Mouse (Mus musculus) heart, postnatal 36 days (tissue): ENCODE measurements around the gene Tnip1. TPM values are rescaled to one million over a fixed set of nuclear protein-coding genes. Genes with fewer than 3 reads are reported as not detected.
A peak's percentile ranks its signal among the peaks of the same experiment; 100 is the strongest.

Experiments
- DNase-seq, 2 experiments: peaks; one replicate each; pipeline ENCODE4 v3.0.0; 2021 to 2022
- intact Hi-C: fragments of 180-260 bp; cut with DNase I; formaldehyde crosslinking; loops from one replicate; pipeline ENCODE4 v1.15.1; 2025
- total RNA-seq, 2 experiments: library from RNA; stranded (reverse); gene quantifications; 2 replicates each; pipeline ENCODE4 v1.2.3; 2021

Gene Tnip1
- total RNA-seq, 2 experiments from 2014 or later: 29.2 to 29.4 TPM

DNA sequence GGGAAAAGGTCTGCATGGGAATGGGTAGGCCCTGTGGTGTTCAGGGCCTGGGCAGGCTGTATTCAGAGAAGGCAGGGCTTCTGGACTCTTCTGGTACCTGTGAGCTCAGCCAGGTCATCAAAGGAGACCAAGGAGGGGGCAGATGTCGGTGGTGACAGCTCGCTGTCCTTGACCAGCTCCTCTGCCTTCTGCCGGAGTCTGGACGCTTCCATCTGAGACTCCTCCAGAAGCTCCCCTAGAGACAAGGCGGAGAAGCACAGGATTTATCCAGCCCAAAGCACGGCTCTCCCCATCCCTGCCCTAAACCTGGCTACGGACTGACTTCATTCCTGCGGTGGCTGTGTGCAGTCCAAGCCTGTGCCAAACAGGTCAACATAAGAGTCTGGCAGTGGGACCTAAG is 23.2 kb downstream of the Tnip1 start:
- intact Hi-C loops: loop anchor here (5.0 kb wide), 1 partner anchor 148 kb away; no protein-coding TSS in a partner anchor
- DNase-seq: no peak

- DNase-seq: no peak
- intact Hi-C loops: loop anchor here (5.0 kb wide), 1 partner anchor 151 kb away; no protein-coding TSS in a partner anchor
These were observed 26.0 kb downstream of the Tnip1 start for GRCm38 (mm10) chr11:54936771-54937140.

GRCm38 (mm10) chr11:54936035-54936770 is 26.5 kb downstream of the Tnip1 start:
- DNase-seq: no peak
- intact Hi-C loops: loop anchor here (5.0 kb wide), 1 partner anchor 151 kb away; no protein-coding TSS in a partner anchor

- intact Hi-C loops: loop anchor here (5.0 kb wide), 1 partner anchor 103 kb away; no protein-coding TSS in a partner anchor
- DNase-seq: no peak
These were observed 28.5 kb downstream of the Tnip1 start for GRCm38 (mm10) chr11:54934198-54934597.

GRCm38 (mm10) chr11:54932540-54932939 is 30.2 kb downstream of the Tnip1 start:
- intact Hi-C loops: loop anchor here (5.0 kb wide), 1 partner anchor 105 kb away; no protein-coding TSS in a partner anchor
- no peak for DNase-seq

- intact Hi-C loops: loop anchor here (5.0 kb wide), 1 partner anchor 106 kb away; no protein-coding TSS in a partner anchor
- DNase-seq: peak; percentile 65 to 71
These were observed 31.2 kb downstream of the Tnip1 start for GRCm38 (mm10) chr11:54931405-54932093.

DNA sequence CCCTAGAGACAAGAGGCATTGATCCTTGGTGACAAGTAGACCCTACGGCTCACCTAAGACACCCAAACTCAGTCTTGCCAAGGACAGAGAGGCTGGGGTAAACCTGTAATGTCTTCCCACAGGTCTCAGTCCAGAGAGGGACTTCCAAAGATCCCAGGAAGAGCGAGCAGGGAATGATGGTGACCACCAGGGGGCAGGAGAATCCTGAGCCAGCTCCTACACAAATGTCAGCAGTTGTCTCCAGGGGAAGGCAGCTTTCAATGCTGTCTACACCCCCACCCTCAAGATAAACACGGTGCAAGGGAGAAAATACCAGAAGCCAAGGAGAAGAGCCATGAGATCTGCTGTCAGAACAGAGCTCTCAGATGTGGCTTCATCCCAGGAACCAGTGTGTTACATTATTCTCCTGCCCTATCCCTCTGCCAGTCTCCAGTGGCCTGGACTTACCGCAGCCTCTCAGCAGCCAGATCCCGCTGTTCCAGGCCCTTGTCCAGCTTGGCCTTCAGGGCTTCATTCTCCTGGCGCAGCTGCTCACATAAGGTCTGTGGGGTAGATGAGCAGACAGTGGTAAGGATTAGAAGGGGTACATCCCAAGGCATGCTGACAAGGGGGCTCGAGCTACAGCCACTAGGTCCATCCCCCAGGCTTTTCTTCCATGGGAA is 32.3 kb downstream of the Tnip1 start:
- peak; percentile 62 to 68 for DNase-seq
- intact Hi-C loops: loop anchor here (1.0 to 5.0 kb wide), 2 partner anchors 54 to 107 kb away; no protein-coding TSS in a partner anchor

GRCm38 (mm10) chr11:54929744-54930143 is 33.0 kb downstream of the Tnip1 start:
- DNase-seq: no peak
- intact Hi-C loops: loop anchor here (1.0 to 5.0 kb wide), 3 partner anchors 50 to 108 kb away; no protein-coding TSS in a partner anchor

DNA sequence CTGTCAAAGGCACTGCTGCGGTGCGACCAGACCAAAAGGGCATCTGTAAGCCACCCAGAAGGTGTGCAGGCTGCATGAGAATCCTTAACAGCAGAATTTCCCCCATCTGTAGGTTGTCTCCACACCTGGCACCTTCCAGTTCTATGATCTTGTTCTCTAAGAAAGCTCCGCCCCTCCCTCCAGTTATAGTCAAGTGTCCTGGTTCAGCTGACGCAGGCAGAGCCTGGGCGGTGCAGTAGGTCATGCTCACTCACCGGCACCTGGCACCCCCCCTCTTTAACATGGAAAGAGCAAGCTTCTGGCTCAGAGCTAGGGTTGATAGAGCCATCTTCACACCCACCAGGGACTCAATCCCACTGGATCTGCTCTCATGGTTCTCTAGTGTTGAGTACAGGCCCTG is 33.4 kb downstream of the Tnip1 start:
- intact Hi-C loops: loop anchor here (1.0 kb wide), 1 partner anchor 50 kb away; no protein-coding TSS in a partner anchor
- DNase-seq: no peak

DNA sequence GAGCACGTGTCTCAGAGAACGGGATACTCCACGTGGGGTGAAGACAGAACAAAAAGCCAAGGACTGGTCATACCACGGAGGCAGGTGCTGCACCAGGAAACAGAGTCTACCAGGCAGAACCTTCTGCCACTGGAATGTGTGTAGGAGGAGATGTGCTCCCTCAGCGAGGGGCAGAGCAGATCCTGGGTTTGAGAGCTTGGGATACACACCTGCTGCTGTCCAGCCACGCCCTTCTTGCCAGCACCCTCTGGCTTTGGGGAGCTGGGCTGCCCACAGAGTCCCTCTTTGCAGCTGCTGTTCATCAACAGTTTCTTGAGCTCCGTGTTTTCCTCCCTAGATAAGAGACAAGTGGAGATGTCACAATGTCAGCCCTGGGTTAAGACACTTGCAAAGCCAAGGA is 33.8 kb downstream of the Tnip1 start:
- intact Hi-C loops: loop anchor here (1.0 kb wide), 1 partner anchor 50 kb away; no protein-coding TSS in a partner anchor
- no peak for DNase-seq

DNA sequence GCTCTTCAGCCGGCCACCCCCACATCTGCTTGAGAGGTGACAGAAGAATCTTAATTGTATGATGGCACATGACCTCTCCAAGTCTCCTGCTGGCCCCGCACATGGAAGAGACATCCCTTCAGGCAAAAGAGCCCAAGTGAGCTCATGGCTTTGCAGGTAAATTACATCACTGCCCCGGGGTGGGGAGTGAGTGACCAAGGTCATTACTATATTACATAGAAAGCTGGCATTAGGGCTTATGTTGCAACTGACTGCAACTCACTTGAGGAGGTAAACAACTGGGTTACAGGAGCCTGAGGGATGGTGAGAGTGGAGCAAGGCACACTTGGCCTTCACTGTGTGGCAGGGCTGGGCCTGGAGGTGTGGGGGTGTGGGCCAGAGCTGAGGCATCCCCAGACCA is 34.5 kb downstream of the Tnip1 start:
- no peak for DNase-seq
- intact Hi-C loops: no loop called here

- intact Hi-C loops: loop anchor here (2.0 kb wide), 1 partner anchor 225 kb away; no protein-coding TSS in a partner anchor
- DNase-seq: peak; percentile 76 to 79
These were observed 35.2 kb downstream of the Tnip1 start for GRCm38 (mm10) chr11:54927346-54928140.

DNA sequence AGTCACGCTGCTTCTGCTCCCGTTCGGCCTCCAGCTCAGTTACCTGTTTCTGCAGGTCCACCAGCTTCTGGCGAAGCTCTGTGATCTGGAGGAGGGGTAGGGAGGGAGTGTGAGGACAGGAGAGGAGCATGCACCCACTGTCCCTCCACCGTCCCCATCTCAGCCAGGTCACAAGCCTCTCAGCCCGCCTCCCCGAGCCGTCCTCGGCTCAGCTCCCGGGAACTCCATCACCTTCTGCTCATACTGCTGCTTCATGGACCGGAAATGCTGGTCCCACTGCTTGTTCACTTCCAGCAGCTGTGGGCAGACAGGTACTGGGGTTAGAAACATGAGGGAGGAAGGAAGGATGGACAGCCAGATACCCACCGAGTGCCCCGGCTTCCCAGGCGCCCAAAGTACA is 38.6 kb downstream of the Tnip1 start:
- intact Hi-C loops: no loop called here
- no peak for DNase-seq

DNA sequence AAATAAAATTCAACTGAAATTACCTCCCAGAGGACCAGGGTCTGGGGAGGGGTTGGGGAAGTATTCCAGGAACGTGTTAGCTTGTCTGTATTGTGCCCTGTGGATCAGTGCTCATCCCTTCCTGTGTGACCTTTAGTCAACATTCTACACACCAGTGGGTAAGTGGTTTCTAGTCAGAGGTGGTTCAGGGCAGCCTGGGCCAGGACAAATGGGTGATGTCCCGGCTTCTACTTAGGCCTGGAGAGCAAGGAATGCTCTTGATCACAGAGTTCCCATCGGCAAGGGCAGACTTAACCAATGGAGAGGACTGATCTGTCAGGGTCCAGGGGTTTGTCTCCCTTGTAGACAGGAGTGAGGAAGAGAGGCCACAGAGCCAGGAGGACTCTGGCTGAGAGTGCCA is 40.2 kb downstream of the Tnip1 start:
- no peak for DNase-seq
- intact Hi-C loops: no loop called here

DNA sequence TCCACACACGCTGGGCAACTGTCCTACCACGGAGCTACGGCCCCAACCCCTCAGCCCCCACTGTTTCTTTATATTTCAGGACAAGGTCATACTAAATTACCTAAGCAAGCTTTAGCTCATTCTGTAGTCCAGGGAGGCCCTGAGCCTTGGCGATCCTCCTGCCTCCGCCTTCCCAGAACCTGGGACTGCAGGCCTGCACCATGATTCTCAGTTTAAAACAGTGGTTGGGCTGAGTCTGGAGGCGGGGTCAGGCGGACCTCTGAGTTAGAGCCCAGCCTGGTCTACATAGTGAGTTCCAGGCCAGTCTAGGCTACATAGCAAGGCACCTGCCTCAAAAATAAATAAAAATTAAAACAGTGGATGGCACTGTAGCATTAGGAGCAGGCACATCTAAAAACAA is 40.9 kb downstream of the Tnip1 start:
- peak; percentile 55 to 56 for DNase-seq
- intact Hi-C loops: no loop called here

GRCm38 (mm10) chr11:54920973-54921580 is 41.6 kb downstream of the Tnip1 start:
- intact Hi-C loops: no loop called here

GRCm38 (mm10) chr11:54920127-54920972 is 42.4 kb downstream of the Tnip1 start:
- DNase-seq: no peak
- intact Hi-C loops: no loop called here

More at GRCm38 (mm10) chr11:54920973-54921580, 41.6 kb downstream of the Tnip1 start:
- no peak for DNase-seq

- intact Hi-C loops: no loop called here
- no peak for DNase-seq
These were observed 44.4 kb downstream of the Tnip1 start for GRCm38 (mm10) chr11:54918273-54918672.

GRCm38 (mm10) chr11:54917461-54917860 is 45.3 kb downstream of the Tnip1 start:
- DNase-seq: no peak
- intact Hi-C loops: no loop called here
